Mouse (Mus musculus): ENCODE results near the gene I830077J02Rik. TPM values are rescaled to one million over a fixed set of nuclear protein-coding genes. Genes with fewer than 3 reads are reported as not detected.

Gene I830077J02Rik
- polyA plus RNA-seq, 1 experiment: 1.3 TPM

Other genes with a start within 250 kb of the I830077J02Rik start
- gene Ddx20, start 245.1 kb downstream of the I830077J02Rik start, polyA plus RNA-seq (2012; rRNA removed): 3.5 and 7.6 TPM in 2 replicates
- 1.9 TPM in 2 replicates for gene Inka2, start 228.1 kb downstream of the I830077J02Rik start, polyA plus RNA-seq (2012; rRNA removed)
- gene Rap1a, start 131.3 kb downstream of the I830077J02Rik start, polyA plus RNA-seq (2012; rRNA removed): 10.6 and 11.2 TPM in 2 replicates
- 0.35 and 0.40 TPM in 2 replicates for gene Adora3, start 61.8 kb downstream of the I830077J02Rik start, polyA plus RNA-seq (2012; rRNA removed)
- gene Tmigd3, start 61.8 kb downstream of the I830077J02Rik start, polyA plus RNA-seq (2012; rRNA removed): 0.48 and 0.51 TPM in 2 replicates
- 38.8 and 42.7 TPM in 2 replicates for gene Wdr77, start 26.7 kb upstream of the I830077J02Rik start, polyA plus RNA-seq (2012; rRNA removed)
- 176 and 185 TPM in 2 replicates for gene Atp5f1, start 27.4 kb upstream of the I830077J02Rik start, polyA plus RNA-seq (2012; rRNA removed)
- gene Ovgp1, start 41.0 kb upstream of the I830077J02Rik start, polyA plus RNA-seq (2012; rRNA removed): 0.38 and 0.60 TPM in 2 replicates
- gene Pifo, start 82.0 kb upstream of the I830077J02Rik start, polyA plus RNA-seq (2012; rRNA removed): not detected in 2 replicates
- gene Chil5, start 100.2 kb upstream of the I830077J02Rik start, polyA plus RNA-seq (2012; rRNA removed): 0.07 TPM in 1 of 2 replicates, not detected in the other
- gene Chia1, start 180.6 kb upstream of the I830077J02Rik start, polyA plus RNA-seq (2012; rRNA removed): 0.26 and 1.2 TPM in 2 replicates
- gene Chil3, start 234.9 kb upstream of the I830077J02Rik start, polyA plus RNA-seq (2012; rRNA removed): 0.07 TPM in 1 of 2 replicates, not detected in the other